9 mouse cellular contexts compared by ENCODE assay signal in genomic region chr4:148704756-148705155, GRCm38 (mm10).
DNase-seq lines count a peak whose midpoint lies in the region; ATAC-seq and TF ChIP-seq lines count a peak whose summit lies in the region.
"Had no signal": no experiment of that assay in that cellular context is flagged by ENCODE, and none has a peak within 500 bp of the region (broad histone marks: within the 10 kb centered on the region; RNA-seq: fewer than 3 reads in every experiment).

No protein-coding gene starts in this region.

- H3K27me3 ChIP-seq in kidney, embryonic 16.5 days (ENCODE audit: insufficient read depth, low read length), result no peaks in the 10 kb centered on the region

- H3K9ac ChIP-seq in kidney, embryonic 16.5 days (replicated peaks; ENCODE audit: low read length), result no peak overlapping the region
- H3K9ac ChIP-seq: stomach, embryonic 15.5 days had no signal

- H3K4me3 ChIP-seq in gastrocnemius, adult 2 months, result no peak overlapping the region
- H3K4me3 ChIP-seq in kidney, embryonic 16.5 days (ENCODE audit: low read length), result no peak overlapping the region
- H3K4me3 ChIP-seq: stomach, embryonic 15.5 days had no signal

- no peaks in the 10 kb centered on the region for H3K36me3 ChIP-seq in kidney, embryonic 16.5 days (ENCODE audit: insufficient read depth, low read length)
- H3K36me3 ChIP-seq: stomach, embryonic 15.5 days had no signal

- H3K4me2 ChIP-seq in kidney, embryonic 16.5 days (replicated peaks; ENCODE audit: low read depth, low read length), result no peak overlapping the region
- H3K4me2 ChIP-seq: stomach, embryonic 15.5 days had no signal

- peaks cover 9% of the 10 kb centered on the region; the same call in 1 of the 2 replicates for H3K4me1 ChIP-seq in kidney, embryonic 16.5 days (ENCODE audit: insufficient read depth, low read length)

- 0 out of 2 replicates have a peak, but pooled peaks have one; percentile 33 for ATAC-seq in erythroblast, adult 5-6 weeks (replicated peaks; ENCODE audit: low FRiP score, poor library complexity, severe bottlenecking)
- peak; percentile 41 for ATAC-seq in kidney, embryonic 16.5 days (ENCODE audit: low FRiP score, low TSS enrichment)

- WGBS in kidney, embryonic 16.5 days, result 42% methylated on average over 3 of the region's 3 CpGs

- intact Hi-C loops in gastrocnemius, adult 2 months (cut with DNase I), result loop anchor here (2.0 kb wide), 1 partner anchor 372 kb away; no protein-coding TSS in a partner anchor

- TF ChIP-seq CTCF in gastrocnemius, adult 2 months (IDR thresholded peaks at IDR 0.05), result peak; percentile 80

- no peak overlapping the region for H3K27ac ChIP-seq in gastrocnemius, adult 2 months
- no peak overlapping the region for H3K27ac ChIP-seq in kidney, embryonic 16.5 days (ENCODE audit: low read length)
- H3K27ac ChIP-seq: stomach, embryonic 15.5 days had no signal

- H3K9me3 ChIP-seq in kidney, embryonic 16.5 days (ENCODE audit: low read length), result no peaks in the 10 kb centered on the region
- H3K9me3 ChIP-seq: stomach, embryonic 15.5 days had no signal

- peak; percentile 76 for DNase-seq in gastrocnemius, adult 2 months
- no peak for DNase-seq in gastrocnemius, postnatal 4 days (ENCODE audit: low spot score in 2 of 2)
- DNase-seq in 416B (ENCODE audit: low read depth) (peak; percentile 55), R1 (ENCODE audit: low read depth, low spot score) (peak; percentile 87)
- peak; percentile 62 for DNase-seq in mesoderm, embryonic 11.5 days (ENCODE audit: low read depth, low spot score)
- peak; percentile 62 for DNase-seq in thymus, postnatal 14 days

Comparison
In these comparisons a context has a peak if more than half of its experiments do, and no peak if none do; other contexts are left out.
1. DNase-seq: peak in gastrocnemius, adult 2 months (single experiment), 416B (single experiment), R1 (single experiment), mesoderm, embryonic 11.5 days (single experiment) and thymus, postnatal 14 days (single experiment); none in gastrocnemius, postnatal 4 days (0 of 2).